Mouse (Mus musculus): Measurements from ENCODE around the gene Ptpro.
"Not testable (repeated sequence)": the region's sequence is repeated elsewhere in the genome, so short reads cannot be mapped to it uniquely, and the experiment has no call there.

Gene Ptpro

DNA sequence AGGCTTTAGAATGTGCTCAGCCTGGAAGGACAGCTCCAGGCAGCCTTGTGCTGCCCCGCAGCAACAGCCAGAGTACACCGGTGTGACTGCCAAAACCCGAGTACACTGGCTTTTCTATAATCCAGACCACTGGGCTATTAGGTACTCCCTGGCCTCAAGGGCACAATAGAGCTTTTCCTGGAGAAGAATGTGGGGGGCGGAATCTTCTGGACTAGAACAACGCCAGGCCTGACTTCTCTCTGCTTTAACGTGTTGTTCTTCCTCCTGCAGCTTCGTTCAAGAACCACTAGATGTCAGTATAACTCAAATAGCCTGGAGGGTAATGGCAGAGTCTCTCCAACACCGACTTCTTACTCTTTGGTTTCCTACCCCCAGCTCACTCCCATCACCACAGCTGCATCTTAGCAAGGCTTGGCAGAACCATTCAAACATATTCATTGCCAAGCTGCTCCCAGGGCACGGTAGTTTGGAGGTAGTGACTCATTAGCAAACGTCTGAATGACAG lies 203.5 kb downstream of the Ptpro start:
- peak; percentile 82 for DNase-seq (ENCODE audit: low read depth, low spot score)

DNA sequence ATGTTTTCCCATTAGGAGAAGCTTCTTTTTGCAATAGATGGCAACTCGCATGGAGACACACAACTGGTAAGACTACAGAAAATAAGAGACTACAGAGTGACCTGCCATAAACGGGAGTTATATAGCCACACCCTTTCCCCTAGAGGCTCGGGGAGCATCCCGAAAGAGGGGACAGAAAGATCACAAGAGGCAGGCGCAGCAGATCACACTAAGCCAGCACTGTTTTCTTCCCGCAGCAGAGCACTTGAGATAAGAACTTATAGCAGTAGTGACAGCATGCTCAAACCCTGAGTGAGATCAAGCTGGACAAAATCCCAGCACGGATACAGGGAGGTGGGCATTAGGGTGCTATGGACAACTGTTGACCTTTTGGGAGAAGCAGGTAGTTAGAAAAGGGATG lies 203.9 kb downstream of the Ptpro start:
- DNase-seq (ENCODE audit: low read depth, low spot score) = no peak

GRCm38 (mm10) chr6:137457210-137457609 lies 205.1 kb downstream of the Ptpro start:
- no peak for DNase-seq (ENCODE audit: low read depth, low spot score)

DNA sequence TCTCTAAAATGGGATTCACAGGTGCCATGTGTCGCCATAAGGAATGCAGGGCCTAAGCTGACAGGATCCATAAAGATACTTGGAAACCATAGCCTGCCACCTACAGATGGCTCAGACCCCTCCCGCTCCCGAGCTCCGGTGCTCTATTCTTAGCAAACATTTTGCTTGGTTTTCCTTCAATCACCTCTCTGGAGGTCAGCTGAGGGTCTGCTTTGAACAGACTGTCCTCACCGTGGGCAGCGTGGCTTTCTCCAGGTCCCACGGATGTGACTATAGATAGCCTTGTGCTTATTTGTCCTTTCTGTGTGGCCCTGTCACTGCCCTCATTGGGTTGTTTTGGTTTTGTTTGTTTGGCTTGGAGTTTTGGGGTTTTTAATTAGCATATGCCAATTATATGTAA lies 206.0 kb downstream of the Ptpro start:
- DNase-seq (ENCODE audit: low read depth, low spot score) = no peak

DNA sequence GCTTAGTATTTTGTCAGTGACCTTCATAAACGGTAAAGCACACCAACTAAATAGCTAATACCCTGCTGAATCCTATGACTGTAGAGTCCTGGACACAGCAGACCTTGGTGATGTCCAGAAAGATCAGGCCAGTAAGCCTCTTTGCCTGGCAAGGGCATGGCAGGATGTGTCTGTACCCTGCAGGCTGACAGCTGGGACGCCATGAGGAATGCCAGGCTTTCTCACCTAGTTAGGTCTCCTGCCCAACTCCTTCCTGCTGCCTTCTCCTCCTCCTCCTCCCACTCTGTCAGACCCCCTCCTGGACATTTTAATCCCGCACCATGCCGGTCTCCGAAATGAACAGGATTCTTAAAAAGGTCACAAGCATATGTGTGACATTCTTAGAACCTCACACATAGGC lies 211.7 kb downstream of the Ptpro start:
- no peak for DNase-seq (ENCODE audit: low read depth, low spot score)

- no peak for DNase-seq (ENCODE audit: low read depth, low spot score)
Observed at GRCm38 (mm10) chr6:137465253-137465652, 213.1 kb downstream of the Ptpro start.

DNA sequence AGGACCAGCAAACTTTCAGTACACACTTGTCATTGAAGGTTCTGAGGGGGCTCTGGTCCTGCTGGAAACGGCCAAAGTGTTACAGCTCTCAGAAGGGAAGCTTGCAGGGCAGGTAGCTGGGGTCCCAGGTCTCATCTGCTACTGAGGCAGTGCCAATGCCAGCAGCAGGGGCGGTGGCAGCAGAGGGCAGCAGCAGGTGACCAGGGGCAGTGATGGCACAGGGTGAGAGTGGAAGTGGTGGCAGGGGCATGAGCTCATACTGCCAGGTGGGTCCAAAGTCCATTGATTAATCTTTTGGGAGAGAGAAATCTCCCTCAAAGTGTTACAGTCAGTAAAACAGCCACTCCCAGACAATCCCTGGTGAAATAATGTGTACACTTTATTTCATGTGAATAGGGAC lies 214.1 kb downstream of the Ptpro start:
- DNase-seq (ENCODE audit: low read depth, low spot score) = no peak

DNA sequence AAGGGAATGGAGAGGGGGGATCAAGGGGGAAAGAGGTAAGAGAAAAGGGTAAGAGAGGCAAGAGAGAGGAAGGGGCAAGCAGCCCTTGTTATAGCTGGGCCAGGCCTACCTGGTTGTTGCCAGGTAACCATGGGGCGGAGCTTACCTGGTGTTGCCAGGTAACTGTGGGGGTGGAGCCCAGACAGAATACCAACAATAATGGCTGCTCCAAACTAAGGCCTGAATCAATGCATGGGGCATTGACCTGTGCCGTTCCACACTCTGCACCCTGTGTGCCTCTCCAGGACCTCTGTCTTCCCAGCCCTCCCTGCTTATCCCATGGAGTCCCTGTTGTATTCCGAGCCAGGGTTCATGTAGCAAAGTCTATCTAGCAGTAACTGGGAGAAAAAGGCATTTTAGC lies 215.6 kb downstream of the Ptpro start:
- no peak for DNase-seq (ENCODE audit: low read depth, low spot score)

DNA sequence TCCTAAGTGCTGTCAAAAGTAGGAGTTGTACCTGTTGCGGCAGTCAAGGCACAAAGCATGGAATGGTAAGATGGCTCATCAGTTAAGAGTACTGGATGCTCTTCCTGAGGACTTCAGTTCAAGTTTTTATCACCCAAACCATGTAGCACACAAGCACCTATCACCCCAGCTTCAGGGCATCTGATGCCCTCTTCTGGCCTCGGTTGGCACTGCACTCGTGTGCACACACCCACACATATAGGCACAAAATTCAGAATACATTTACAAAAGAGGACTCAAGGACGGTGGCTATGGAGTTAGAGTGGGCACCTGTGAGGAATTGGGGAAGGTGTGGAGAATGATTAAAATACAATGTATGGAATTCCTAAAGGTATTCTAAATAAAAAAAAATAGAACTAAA lies 217.4 kb downstream of the Ptpro start:
- DNase-seq (ENCODE audit: low read depth, low spot score) = peak; percentile 25

GRCm38 (mm10) chr6:137470901-137471598 lies 218.9 kb downstream of the Ptpro start:
- no peak for DNase-seq (ENCODE audit: low read depth, low spot score)

DNA sequence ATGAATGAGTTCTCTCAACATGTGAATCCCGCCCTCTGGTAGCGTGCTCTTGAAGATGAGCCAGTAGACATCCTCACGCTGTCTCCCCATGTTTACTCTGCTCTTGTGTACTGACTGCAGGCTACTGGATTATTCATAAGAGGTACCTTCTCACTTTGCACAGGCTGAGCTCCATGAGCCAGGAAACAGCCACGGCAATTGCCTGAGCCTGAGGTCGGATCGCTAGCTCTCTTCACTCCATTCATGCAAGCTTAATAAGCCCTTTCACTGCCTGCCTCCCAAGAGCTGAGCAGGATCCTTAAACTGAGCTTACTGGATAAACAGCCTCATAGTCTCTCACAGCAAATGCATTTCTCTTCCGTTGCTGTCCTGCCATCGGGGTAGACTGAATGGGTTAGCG lies 220.0 kb downstream of the Ptpro start:
- DNase-seq (ENCODE audit: low read depth, low spot score) = no peak

DNA sequence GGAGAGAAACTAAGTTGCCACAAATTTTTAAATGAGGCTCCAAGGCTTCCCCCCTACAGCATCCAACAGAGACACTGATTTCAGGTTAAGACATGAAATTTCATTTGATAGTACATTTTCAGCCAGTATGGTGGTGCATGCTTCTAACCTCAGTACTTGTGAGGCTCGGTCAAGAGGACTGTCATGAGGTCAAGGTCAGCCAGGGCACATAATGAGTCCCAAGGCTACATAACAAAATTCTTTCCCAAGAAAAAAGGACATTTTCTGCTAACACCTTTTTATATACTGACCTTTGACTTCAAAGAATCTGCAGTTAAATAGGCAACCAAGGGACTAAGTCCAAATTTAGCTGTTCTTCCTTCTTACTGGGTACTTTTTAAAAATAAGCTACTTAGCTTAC lies 221.3 kb downstream of the Ptpro start:
- DNase-seq (ENCODE audit: low read depth, low spot score) = no peak

- DNase-seq (ENCODE audit: low read depth, low spot score) = not testable (repeated sequence)
Observed at GRCm38 (mm10) chr6:137475695-137476094, 223.6 kb downstream of the Ptpro start.

- DNase-seq (ENCODE audit: low read depth, low spot score) = no peak
Observed at GRCm38 (mm10) chr6:137482891-137483290, 230.8 kb downstream of the Ptpro start.

DNA sequence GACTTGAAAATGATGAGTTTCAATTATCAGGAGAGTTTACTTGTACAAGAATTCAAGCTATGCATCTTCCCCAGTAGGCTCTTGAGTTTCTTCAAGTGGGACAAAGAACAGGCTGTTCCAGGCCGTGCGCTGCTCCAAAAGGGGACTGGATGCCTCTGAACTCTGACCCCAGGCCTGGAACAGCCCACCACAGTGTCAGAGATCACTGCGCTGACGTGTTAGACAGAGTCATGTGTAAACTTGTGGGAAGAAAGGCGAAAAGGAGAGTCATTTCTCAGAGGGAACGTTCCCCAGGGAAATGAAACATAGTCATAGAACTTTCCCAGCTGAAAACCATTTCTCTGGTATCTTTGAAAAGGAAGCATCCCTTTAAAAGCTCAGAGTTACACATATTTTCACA lies 235.3 kb downstream of the Ptpro start:
- no peak for DNase-seq (ENCODE audit: low read depth, low spot score)

DNA sequence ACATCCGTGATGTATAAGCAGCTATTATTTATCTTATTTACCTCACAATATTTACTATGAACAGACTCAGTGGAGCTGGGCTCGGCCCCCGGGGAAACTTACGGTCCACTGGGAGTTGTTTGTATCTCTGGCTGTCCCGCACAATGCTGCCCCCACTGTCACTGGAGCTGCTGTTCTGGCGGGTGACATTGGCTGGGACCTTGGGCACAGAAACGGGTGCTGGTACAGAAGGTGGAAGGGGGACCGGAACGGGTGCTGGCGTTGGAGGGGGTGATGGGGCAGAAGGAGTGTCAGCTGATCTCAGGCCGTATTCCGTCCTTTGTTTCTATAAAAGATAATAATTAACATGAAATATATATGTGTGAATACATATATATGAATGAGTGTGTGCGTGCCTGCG lies 238.0 kb downstream of the Ptpro start:
- no peak for DNase-seq (ENCODE audit: low read depth, low spot score)

- no peak for DNase-seq (ENCODE audit: low read depth, low spot score)
Observed at GRCm38 (mm10) chr6:137491659-137492058, 239.5 kb downstream of the Ptpro start.

DNA sequence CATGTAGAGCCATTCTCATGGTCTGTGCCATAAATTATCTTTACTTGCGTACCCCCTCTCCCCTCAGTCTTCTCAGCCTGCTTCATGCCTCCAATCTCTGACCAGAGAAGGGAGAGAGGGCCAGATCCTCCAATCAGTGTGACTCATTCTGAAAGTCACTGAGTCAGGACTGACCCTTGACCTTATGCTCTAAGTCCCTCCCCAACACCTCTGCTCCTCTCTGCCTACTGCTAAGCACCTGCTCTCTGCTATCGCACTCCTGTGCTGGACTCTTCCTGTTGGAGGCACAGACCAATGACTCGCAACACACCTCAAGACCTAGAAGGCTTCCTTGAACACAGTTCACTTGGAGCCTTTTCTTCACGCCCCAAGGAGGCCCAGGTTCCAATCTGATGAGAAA lies 240.5 kb downstream of the Ptpro start:
- DNase-seq (ENCODE audit: low read depth, low spot score) = no peak

DNA sequence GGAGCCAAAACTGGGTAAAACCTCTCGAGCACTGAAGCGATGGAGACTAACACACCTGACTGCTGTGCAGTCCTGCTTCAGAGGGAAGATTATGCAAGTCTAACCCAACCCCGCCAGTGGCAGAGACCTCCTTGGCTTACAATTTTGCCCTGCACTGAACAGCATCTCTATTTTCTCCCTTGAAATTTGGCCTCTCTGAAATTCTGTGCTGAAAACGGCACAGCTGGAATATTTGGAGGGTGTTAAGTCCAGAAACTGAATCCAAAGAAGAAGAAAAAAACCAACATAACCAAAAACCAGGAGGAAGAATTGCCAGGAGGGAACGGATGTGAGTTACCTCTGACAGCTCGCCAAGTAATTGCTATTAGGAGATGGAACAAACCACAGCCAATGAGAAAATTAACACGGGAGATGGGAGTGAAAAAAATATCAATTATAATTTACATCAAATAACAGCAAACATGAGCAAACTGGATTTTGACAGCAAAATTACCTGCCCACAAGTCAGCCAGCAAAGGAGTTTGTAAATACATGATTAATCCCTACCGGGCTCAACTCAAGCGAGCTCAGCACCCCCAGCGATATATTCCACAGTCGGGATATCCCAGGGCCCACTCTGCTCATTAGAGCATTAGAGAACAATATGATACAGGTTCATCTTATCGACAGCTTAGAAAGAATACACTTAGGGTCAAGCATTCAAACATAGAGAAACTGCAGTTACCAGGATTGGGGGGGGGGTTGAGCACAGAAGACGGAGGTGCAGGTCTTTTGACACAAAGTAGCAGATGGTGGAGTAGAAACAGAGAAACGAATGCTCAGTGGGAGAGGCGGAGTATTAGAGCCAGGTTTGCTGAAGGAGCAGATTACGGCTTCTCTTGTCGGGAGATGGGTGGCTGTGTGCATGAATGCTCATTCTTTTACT lies 241.4 kb downstream of the Ptpro start:
- no peak for DNase-seq (ENCODE audit: low read depth, low spot score)

GRCm38 (mm10) chr6:137494136-137494475 lies 242.0 kb downstream of the Ptpro start:
- no peak for DNase-seq (ENCODE audit: low read depth, low spot score)

GRCm38 (mm10) chr6:137494801-137495200 lies 242.7 kb downstream of the Ptpro start:
- no peak for DNase-seq (ENCODE audit: low read depth, low spot score)

DNA sequence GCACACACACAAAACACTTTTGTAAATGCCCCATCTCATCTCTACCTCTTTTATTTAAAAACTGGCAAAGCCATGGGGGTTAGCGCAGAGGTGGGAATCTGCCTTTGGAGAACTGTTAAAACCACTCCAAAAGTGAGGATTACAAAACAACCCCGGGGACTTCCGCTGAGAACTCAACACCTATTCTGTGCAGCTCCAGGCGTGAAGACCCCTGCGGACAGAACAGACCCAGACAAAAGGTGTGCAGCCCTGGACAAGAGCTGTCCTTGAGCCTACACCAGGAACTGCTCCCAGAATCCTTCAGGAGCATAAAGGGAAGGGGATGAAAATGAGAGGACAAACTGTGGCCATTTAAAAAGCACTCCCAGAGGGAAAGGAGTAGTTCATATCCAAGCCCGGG lies 243.1 kb downstream of the Ptpro start:
- peak; percentile 51 for DNase-seq (ENCODE audit: low read depth, low spot score)

GRCm38 (mm10) chr6:137496562-137496961 lies 244.4 kb downstream of the Ptpro start:
- DNase-seq (ENCODE audit: low read depth, low spot score) = no peak
